Mouse (Mus musculus): ENCODE data around the gene Nudt8. TPM values are rescaled to one million over a fixed set of nuclear protein-coding genes. Genes with fewer than 3 reads are reported as not detected.

The Nudt8 gene
- total RNA-seq, 2 experiments from 2014 or later: 8.8 to 13.3 TPM

DNA sequence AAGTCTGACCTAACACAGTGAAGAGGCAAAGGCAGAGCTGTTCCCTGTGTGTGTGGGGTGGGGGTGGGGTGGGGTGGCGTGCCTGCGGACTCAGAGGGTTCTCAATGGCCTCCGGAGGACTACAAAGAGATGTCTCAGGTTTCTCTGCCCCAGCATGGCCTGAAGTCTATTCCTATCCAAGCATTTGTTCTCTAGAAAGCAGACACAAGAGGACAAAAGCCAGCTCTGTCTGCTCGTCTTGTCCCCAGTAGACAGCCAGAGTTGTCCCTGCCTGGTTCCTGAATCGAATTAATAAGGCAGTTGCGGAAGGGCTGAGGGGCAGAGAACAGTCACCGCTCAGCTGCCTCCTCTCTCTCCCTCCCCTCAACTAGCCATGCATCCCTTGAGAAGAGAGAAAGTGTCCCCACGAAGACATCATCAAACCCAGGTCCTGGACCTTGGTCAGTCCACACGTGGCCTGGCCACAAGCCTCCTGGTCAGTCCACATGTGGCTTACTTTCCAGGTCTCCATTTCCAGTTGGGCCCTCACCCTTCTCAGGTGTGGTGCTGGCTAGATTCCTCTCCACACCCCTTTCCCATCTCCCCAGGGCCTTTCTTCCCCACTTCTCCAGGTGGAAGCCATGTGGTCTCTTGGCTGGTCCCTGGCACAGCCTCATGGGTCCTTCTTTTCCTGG lies 16.7 kb upstream of the Nudt8 start:
- intact Hi-C loops (cut with DNase I): loop anchor here (5.0 kb wide), 1 partner anchor 36 kb away; no protein-coding TSS in a partner anchor
- DNase-seq (ENCODE audit: low spot score in 2 of 2): no peak

DNA sequence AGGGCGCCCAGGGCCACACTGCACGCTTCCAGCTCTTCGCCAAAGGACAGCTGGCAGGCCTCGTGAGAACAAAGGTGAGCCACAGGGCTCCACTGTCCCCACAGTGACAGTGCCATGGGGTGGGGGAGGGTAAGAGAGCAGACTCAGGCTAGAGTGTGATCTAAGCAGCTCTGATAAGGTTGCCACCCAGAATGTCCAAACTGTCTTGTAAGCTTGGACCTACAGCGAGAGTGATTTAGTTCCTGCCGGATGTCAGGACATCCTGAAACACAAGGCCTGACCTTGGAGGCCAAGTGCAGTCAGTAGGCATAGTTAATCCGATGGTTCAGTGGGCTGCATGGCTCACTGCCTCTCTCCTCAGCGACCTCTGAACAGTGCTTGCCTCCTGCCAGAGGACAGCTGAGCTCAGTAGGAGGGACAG lies 15.1 kb upstream of the Nudt8 start:
- intact Hi-C loops (cut with DNase I): no loop called here
- DNase-seq (ENCODE audit: low spot score in 2 of 2): no peak

DNA sequence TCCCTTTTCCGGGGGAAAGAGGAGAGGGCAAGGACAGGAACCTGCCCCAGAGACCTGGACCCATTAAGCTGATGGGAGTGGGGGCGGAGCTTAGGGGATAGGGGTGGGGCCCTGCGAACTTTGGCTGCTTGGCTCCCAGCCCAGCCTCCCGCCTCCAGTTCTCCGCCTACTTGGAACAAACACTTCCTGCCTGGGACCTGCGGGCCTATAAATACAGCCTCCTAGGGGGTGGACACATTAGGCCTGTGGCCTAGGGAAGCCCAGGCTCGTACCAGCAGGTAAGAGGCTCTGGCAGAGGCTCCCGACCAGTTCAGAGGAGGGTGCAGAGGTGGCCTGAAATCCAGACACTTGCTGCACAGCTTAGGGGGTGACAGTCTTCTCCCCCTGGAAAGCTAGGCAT lies 14.0 kb upstream of the Nudt8 start, which contains the start of gene Acy3:
Gene Acy3 (plus strand): TSS at position 237 of the 400 bp plus-strand sequence.
- intact Hi-C loops (cut with DNase I): no loop called here
- peak; percentile 45 to 51 for DNase-seq (ENCODE audit: low spot score in 2 of 2)

DNA sequence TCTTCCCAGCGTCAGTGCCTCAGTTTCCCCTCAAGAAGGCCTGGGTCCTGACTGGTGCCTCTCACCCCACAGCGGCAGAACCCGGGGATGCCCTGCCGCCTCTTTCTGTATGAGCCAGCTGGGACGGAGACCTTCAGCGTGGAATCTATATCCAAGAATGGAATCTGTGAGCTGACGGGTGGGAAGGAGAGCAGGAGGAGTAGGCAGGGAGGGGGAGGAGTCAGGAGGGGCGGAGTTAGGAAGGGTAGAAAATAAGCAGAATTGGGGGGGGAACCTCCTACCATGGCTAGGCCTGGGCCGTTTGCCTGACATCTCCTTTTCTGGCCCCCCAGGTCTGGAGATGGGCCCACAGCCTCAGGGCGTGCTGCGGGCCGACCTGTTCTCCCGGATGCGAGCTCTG lies 12.3 kb upstream of the Nudt8 start:
- intact Hi-C loops (cut with DNase I): no loop called here

DNA sequence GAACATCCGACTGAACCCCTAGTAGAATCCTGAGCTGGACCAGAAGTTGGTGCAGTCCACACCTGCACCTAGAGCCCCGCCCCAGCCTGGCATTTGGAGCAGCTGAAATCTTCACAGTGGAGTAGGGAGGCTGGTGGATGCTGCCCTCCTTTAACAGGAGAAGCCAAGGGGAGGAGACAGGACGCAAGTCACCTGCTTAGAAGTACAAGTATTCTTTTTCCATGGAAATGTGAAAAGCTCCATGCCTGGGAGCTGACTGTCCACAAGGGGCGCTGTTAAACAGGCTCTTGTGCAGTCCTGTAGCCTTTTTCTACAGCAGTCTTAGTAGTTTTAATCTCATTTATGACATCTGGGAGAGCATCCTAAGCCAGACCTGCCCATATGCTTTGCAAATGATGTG lies 11.6 kb upstream of the Nudt8 start:
- no peak for DNase-seq (ENCODE audit: low spot score in 2 of 2)
- intact Hi-C loops (cut with DNase I): no loop called here

More for the DNA sequence above, 12.3 kb upstream of the Nudt8 start:
- DNase-seq (ENCODE audit: low spot score in 2 of 2): no peak

DNA sequence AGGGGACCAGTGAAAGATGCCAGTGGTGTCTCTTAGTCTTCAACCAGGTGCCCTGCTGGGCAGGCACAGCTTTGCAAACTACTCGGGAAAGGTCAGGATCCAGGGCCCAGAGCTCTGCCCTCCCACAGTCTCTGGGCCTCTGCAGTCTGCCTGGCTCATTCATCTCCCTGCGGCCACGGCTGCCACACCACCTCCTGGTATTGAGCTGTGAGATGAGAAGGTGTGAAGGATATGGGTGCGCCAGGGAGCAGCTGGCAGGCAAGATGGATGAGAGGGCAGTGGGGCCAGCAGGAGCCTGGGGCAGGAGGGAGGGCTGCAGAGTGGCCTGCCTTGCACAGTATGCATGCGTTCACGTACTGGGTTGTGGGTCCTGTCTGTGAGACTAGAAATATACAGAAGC lies 9.6 kb upstream of the Nudt8 start:
- intact Hi-C loops (cut with DNase I): no loop called here
- DNase-seq (ENCODE audit: low spot score in 2 of 2): no peak

DNA sequence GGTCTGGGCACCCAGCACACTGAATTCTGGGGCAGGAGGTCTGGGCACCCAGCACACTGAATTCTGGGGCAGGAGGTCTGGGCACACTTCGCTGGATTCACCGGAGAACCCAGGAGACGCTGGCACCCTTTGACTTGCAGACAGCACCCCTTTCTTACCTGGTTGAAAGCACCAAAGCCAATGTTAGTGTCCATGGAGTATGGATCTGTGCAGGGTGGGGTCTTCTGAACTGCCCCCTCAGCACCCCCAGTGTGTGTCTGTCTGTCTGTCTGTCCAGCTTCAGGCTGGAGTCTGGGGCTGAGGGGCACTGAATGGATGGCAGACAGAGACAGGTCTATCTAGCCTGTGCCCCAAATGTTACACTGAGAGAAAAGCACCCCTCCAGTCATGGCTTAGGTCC lies 8.8 kb upstream of the Nudt8 start:
- no peak for DNase-seq (ENCODE audit: low spot score in 2 of 2)
- intact Hi-C loops (cut with DNase I): no loop called here

DNA sequence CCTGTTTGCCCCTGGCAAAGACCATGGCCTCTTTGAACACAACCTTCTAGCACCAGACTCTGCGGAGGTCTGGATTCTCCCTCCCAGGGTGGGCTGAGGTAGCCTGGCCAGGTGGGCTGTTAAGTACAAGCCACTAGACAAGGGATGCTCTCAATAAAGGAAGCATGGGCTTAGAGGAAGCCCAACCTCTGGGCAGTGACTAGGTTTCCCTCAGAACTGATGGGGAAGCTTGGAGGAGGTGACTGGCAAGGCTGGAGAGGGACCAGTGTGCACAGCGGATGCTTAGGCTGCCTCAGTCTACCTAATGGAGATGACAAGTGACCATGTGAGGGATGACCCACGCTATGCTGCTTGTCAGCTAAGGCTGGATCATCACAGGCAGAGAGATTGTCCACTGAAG lies 8.4 kb upstream of the Nudt8 start:
- intact Hi-C loops (cut with DNase I): no loop called here

DNA sequence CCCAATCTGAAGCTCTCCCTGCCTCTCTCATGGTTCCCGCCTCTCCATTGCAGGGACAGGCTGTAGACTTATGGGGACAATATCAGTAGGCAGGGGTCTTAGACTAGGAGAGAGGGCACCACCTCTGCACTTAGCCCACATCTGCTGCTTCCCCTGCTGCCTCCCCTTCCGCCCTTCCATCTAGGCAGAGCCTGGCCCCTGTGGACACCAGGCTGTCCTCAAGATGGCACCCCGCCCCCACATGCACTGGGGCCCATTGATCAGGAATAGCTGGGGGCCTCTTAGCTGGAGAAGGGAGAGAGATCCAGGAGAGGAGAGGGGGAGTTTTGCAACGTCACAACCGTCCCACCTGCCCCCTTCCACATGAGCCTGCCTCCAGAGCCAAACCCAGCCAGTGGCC lies 8.0 kb upstream of the Nudt8 start, which contains the start of gene Tbx10:
Gene Tbx10 (plus strand): TSS at position 337 of the 400 bp plus-strand sequence.
- intact Hi-C loops (cut with DNase I): no loop called here
- DNase-seq (ENCODE audit: low spot score in 2 of 2): no peak

More for the DNA sequence above, 8.4 kb upstream of the Nudt8 start:
- DNase-seq (ENCODE audit: low spot score in 2 of 2): no peak

DNA sequence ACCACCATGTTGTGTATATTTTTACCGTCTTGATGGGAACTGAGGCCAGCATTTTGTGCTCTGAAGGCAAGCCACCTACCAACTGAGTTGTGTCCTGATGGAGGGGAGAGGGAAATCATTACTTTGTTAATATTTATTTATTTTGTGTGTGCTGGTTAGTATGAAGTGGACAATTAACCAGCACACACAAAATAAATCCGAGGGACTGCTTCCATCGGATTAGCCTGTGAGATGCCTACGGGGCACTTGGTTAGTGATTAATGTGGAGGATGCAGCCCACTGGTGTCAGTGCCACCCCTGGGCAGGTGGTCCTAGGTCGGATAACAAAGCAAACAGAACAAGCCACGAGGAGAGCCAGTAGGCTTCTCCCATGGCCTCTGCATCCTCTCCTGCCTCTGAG lies 5.4 kb upstream of the Nudt8 start:
- DNase-seq (ENCODE audit: low spot score in 2 of 2): no peak
- intact Hi-C loops (cut with DNase I): no loop called here

DNA sequence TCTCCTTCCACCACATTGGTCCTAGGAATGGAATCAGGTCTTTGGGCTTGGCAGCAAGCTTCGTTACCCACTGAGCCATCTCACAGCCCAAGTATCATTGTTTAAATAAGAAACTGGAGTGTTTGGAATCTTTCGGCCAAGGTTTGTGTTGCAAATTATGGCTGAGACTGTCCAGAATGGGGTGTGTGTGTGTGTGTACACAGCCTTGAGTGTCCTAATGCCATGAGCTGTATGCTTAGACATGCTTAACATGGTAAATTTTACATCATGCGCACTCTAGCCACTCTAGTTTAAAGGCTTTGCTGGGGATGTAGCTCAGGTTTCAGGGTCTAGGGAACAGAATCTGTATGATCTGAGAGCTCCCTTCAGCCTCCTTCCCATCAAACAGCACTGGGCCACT lies 4.9 kb upstream of the Nudt8 start:
- intact Hi-C loops (cut with DNase I): no loop called here
- DNase-seq (ENCODE audit: low spot score in 2 of 2): no peak

DNA sequence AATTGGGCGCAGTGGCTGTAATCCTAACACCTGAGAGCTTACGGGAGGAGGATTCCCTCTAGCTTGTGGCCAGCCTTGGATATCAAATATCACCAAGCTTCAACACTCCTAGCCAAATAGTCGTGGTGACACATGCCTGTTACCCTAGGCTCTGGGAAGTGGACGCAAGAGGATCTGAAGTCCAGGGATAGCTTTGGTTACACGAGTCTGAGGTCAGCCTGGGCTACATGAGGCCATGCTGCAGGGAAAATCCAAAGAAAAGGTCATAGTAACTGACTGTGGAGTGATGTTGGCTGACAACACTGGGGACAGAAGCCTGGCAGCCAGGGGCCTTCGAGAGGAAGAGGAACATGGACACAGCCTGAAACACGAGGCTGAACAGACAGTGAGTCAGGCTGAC lies 4.3 kb upstream of the Nudt8 start:
- intact Hi-C loops (cut with DNase I): no loop called here

DNA sequence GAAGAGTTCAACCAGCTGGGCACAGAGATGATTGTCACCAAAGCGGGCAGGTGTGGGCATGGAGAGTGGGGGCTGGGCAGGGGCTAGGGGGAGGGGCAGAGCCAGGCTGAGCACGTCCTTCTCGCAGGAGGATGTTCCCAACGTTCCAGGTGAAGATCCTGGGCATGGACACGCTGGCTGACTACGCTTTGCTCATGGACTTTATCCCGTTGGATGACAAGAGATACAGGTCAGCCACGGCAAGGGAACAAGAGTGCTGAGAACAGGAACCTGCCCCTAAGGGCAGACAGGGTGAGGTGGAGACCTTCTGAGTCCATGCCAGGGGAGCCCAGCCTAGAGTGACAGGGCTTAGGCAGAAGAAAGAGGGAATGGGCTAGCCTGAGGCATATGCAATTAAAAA lies 3.6 kb upstream of the Nudt8 start:
- DNase-seq (ENCODE audit: low spot score in 2 of 2): no peak
- intact Hi-C loops (cut with DNase I): no loop called here

More for the DNA sequence above, 4.3 kb upstream of the Nudt8 start:
- no peak for DNase-seq (ENCODE audit: low spot score in 2 of 2)

DNA sequence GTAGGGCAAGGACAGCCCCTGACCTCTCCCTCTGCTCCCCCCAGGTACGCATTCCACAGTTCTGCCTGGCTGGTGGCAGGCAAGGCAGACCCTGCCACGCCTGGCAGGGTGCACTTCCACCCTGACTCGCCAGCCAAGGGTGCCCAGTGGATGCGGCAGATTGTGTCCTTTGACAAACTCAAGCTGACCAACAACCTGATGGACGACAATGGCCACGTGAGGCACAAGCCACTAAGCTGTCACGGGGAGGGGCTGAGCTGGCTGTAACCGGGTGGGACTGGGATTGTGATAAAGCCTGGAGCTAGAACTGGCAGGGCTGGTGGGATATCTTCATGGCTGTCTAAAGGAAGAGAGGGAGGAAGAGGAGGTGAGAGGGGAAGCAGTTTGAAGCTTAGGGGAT lies 3.1 kb upstream of the Nudt8 start:
- intact Hi-C loops (cut with DNase I): no loop called here
- no peak for DNase-seq (ENCODE audit: low spot score in 2 of 2)

DNA sequence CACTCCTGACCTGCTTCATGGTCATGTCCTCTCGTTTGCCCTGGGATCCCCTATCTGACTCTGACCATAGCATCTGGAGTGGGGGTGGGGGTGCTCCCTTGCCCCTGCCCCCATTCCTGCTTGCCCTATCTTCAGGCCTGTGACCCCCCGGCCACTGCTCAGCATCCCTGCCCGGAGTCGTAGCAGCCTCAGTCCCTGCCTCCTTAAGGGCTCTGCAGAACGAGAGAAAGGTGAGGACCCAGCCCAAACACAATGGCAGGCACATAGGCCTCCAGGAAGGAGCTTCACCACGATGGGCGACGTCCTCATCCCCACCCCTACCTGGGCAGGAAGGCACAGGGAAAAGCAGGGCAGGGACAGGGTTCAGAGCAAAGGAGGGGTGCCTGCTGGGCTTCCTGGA lies 2.0 kb upstream of the Nudt8 start:
- intact Hi-C loops (cut with DNase I): no loop called here
- no peak for DNase-seq (ENCODE audit: low spot score in 2 of 2)

DNA sequence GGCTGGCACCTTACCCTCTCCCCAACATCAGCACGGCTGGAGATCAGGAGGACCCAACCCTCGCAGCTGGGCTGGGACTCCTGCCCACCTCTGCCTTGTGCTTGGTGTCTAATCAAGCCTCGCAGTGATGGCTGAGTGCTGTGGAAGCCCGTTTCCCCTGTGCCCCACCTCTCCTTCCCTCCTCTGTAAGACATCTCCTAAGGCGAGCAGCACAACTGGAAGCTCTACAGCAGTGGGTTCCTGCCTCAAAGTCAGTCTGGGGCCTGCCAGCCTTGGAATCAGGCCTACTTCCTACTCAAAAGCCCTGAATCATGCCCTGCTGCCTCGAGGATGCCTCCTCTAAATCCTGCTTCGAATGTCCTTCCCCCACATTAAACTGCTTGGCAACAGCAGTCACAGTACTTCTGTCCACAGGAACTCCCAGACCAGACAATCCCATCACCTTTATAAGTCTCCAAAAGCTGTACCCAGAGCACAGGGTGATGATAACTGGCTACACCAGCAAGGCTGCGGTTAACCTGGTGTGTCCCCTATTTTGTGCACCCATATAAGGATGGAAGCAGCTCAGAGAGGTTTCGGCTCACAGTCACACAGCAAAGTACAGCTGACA lies 1.2 kb upstream of the Nudt8 start:
- DNase-seq (ENCODE audit: low spot score in 2 of 2): no peak
- intact Hi-C loops (cut with DNase I): no loop called here

DNA sequence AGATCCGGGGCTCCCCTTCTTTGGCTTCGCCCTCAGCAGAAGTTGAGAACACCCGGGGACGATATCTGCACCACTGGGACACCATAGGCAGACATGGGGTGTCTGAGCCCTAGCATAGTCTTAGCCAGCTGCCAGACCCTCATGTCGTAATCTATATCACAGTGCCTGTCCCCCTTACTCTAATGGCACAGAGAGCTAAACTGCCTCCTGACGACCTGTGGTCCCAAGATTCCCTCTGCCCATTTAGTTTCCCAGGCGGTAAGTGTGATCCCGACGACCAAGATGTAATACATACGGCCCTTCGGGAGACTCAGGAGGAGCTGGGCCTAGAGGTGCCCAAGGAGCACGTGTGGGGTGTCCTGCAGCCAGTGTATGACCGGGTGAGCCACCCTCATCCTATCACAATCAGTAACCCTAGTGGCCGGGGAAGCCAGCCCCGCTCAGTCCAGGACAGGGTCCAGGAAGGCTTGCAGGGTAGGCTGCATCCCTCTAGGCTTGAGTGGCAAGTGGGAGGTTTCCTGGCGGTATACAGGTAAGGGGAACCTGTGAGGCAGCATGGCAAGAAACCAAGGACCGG lies 657 bp downstream of the Nudt8 start:
- intact Hi-C loops (cut with DNase I): no loop called here
- no peak for DNase-seq (ENCODE audit: low spot score in 2 of 2)

DNA sequence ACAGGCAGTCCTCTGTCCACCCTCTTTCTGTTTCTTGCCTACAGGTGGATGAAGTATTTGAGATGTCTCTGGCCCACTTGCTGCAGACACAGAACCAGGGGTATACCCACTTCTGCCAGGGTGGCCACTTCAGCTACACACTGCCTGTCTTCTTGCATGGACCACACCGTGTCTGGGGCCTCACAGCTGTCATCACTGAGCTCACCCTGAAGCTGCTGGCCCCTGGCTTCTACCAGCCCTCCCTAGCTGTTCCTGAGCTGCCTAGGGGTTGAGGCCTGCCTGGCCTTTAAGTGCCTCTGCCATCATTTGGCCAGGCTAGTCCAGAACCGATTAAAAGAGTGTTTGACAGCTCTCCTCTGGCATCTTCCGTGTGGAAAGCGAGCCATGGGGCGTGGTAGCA lies 1.4 kb downstream of the Nudt8 start:
- intact Hi-C loops (cut with DNase I): no loop called here
- DNase-seq (ENCODE audit: low spot score in 2 of 2): no peak

DNA sequence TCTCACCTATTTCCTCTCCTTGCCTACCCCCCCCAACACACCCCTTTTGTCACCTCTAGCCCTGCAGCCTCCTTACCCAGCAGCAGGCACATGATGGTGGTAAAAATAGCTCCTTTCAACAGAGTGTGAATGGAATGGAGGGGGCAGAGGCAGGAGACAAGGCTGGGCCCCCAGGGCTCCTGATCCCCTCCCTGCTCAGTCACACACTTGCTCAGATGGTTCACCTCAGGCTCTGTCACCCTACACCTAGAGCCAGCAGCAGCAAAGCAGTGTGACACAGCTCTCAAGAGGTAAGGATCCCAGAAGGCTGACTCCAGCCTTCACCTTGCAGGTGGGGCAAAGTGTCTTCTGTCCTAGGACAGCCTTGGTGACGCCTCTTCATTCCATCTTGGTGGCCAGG lies 2.7 kb downstream of the Nudt8 start, which contains the start of gene Doc2g:
Gene Doc2g (plus strand): TSS at position 202 of the 400 bp plus-strand sequence.
- DNase-seq (ENCODE audit: low spot score in 2 of 2): no peak
- intact Hi-C loops (cut with DNase I): no loop called here

DNA sequence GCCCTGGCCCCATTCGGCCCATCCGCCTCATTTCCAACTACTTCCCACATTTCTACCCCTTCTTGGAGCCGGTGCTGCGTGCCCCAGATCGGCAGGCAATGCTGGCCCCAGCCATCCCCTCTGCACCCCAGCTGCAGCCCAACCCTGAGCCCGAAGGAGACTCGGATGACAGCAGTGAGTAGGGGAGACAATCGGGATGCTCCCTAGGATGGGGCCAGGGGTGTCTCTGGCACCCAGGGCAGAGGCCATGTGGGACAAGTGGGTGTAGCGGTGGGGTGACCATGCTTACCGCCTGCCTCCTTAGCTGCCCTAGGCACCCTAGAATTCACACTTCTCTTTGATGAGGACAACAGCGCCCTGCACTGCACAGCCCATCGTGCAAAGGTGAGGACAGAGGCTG lies 3.3 kb downstream of the Nudt8 start:
- no peak for DNase-seq (ENCODE audit: low spot score in 2 of 2)
- intact Hi-C loops (cut with DNase I): no loop called here

DNA sequence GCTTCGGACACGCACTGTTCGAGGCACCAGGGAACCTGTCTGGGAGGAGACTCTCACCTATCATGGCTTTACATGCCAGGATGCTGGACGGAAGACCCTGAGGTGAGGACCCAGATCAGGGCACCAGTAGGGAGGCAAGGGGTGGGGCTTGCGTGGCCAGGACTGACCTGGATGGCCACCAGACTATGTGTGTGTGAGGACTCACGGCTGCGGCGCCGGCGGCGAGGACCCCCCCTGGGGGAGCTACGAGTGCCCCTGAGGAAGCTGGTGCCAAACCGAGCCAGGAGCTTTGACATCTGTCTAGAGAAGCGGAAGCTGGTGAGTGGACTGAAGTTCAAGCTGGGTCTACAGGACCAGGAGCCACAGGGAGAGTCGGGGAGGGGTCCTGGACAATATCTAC lies 4.0 kb downstream of the Nudt8 start:
- no peak for DNase-seq (ENCODE audit: low spot score in 2 of 2)
- intact Hi-C loops (cut with DNase I): no loop called here

Measured in left cerebral cortex, postnatal 36 days (tissue).